Mouse (Mus musculus) cerebellum, adult 2 months (tissue): ENCODE results near the gene Mpc1.

Experiments used
- CTCF ChIP-seq: fragments of 200-500 bp; IDR thresholded peaks from 2 replicates; pipeline ENCODE4 v1.5.1; 2011; ENCODE audit warnings: low read depth, mild to moderate bottlenecking, control low read depth, low read length, moderate library complexity, borderline replicate concordance; ENCODE audit not compliant: insufficient read depth
- POLR2A ChIP-seq: fragments of 200-500 bp; IDR thresholded peaks from 2 replicates; pipeline ENCODE4 v1.6.1; 2011; ENCODE audit warnings: low read length, control low read depth, borderline replicate concordance; ENCODE audit not compliant: insufficient read depth

DNA sequence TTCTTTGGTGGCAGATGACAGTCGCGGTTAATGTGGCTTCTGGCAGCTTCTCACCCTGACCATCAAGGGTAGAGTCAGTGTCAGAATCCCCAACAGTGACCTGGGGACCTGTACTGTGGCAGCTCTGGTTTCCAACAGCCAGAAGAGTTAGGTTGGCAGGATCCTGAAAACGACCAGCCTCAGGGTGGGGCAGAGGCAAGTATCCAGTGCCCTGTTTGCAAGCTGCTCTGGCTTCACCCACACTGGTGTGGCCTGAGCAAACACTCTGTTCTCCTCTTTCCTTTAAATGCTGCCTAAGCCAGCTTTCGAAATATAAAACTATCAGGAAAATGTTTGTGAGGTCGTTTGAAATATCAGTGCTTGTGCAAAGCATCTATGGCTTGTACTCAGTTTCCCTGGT, 47.9 kb downstream of the Mpc1 start:
- TF ChIP-seq POLR2A (no peak), CTCF (no peak)
